Mouse (Mus musculus) R1 (cell line): ENCODE measurements at regions not wholly inside any gene's neighbourhood (a gene's known extent, or its start where the extent isn't known, plus 50 kb on each side); places are given as distances from the start of the nearest gene placed in this dataset.

Experiments used
- DNase-seq: peaks from one replicate; pipeline ENCODE4 v3.0.0-alpha.2; 2018; ENCODE audit warnings: low read depth, low spot score

DNA sequence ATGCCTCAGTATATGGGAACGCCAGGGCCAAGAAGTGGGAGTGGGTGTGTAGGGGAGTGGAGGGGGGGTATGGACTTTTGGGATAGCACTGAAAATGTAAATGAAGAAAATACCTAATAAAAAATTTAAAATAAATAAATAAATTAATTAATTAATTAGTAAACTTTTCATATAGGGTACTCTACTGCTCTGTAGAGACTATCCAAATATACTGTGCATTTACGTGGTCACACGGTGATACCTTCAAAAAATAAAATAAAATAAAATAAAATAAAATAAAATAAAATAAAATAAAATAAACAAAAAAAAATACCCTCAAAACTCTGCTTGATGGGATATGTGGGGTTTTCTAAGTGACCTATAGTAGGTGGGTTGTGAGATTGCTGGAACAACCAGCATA, 479.2 kb upstream of the Atp2b1 start:
- no peak for DNase-seq

DNA sequence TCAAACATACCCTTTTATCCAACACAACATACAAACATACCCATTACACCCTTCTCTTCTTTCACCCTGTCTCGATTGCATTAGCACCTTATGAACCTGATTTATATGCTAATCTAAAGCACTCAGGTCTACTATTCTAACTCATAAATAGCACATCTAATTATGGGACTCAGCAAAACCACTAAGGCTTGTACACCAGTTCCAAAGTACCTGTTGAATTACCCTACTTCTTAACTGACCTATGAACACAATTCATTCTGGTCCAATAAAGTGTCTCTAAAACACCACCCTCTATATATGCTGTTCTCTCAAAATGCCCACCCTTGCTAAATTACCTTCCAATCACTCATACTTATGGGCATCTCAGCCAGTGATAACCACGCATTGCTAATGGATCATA, 452.7 kb upstream of the Atp2b1 start:
- no peak for DNase-seq

DNA sequence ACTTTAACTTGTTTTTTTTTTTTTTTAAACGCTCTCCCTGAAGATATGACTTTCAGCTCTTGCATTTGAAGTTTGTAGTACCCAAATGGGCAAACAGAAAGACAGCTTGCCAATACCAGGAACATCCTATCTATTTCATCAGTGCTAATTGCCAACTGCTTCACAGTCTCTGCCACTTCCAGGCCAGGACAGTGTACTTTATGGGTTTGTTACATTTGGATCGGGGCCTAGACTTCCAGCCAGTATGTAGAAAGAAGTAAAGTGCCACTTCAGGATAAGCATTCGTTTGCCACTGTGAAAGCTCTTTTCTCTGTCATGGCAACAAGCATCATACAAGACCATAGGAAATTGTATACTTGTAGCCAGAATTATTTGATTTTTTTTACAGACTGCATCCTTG, 439.6 kb upstream of the Atp2b1 start:
- DNase-seq = no peak

DNA sequence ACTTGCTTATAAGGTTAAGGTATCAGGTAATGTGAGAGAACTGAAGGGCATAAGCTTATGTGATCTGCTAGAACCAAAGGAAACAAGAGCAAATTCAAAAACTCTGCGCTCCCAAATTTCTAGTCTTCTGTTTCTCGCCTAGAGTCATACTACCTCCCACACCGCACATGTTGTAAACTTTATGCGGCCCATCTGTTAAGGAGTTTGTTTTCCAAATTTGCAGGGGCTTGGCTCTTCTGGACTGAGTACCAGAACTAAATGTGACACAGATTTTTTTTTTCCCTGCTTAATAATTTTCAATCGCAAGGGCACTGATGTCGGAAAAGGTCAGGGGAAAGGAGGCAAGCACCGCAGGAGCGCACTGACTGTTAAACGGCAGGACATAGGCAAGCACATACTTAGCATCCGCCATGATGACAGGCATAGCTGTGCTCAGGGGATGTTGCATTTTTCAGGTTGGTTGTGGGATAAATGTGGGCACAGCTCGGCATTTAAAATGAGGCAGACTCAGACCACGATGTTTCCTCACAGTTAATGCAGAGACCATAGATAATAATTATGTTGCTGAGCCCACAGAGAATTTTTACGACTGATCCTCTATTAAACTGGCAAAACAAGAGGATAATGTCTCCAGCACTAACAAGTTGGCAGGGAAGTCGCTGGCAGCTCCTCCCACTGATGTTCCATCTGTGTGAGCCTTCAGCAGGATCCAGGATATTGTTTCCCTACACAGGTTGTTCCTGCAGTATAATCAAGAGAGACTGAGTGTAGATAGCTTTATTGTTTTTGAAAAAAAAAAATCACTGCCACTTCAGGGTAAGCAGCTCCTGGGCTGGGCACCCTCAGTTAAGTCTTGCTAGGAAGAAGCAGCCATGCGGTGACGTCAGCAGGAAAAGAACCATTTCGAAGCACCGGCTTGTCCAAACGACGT, 428.2 kb upstream of the Atp2b1 start:
- DNase-seq = no peak

DNA sequence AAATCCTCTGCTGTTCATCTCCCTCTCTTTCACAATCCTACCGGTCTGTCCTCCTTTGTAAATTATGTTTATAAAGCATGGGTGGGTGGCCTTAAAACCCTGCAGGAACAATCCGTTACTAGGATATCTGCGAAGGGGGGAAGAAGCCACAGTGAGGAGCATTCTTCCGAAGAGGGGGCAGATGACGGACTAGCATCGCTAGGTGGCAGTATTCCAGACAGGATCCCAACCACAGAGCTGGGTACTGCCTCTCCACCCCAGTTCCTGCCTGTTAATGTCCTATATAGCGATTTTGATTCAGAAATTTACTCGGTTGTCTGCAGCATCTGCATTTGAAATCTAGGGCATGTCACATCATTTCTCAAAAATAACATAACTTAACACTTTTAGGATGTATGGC, 419.9 kb upstream of the Atp2b1 start:
- peak; percentile 58 for DNase-seq

DNA sequence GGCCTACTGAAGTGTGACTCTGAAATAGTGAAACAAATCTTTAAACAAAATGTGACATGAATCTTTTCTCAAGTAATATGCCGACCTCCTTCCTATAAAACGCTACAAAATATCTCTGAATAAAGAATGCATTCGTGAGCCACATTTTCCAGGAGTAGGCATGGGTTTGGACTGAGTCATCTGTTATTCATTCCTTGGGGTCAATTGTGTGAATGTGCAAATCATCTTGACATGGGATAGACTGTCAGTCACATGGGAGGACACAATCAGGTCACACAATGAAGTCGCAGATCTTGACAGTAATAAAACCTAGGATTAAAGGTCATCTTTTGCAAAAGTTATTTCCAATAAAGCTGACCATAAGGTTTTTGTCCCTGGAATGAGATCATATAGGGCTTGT, 418.0 kb upstream of the Atp2b1 start:
- no peak for DNase-seq

DNA sequence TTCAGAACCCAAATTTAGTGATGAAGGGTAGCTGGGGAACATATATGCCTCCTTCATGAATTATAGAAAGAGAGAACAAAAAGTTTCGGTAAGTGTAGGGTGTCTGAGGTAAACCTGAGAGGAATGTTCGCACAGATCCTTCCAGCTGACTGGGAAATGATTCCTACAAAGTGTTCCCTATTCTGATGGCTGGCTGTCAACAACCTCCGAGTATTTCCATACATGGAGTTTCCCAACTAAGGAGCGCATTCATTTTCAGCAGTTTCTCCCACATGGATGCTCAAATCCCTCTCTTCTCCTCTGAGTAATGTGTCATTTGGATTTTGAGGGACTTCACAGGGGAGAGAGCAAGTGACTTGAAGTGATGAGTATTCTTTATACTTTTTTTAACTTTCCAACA, 413.9 kb upstream of the Atp2b1 start:
- no peak for DNase-seq

DNA sequence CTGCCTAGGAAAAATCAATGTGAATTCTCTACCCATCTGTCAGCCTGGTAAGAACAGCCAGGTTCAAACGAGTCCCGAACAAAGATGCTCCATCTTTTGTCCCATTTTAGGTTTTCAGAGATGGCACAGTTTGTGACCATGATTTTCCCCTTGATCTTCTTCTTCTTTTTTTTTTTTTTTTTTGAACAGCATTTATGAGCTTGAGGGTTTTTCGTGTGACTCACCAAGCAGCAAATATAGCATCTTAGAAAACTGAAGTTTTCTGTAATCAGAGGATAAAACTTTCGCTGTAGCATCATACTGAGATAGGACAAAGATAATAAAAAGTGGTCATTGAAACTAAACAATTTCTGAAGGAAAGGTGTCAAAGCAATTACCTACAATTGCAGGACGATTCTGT, 412.6 kb upstream of the Atp2b1 start:
- DNase-seq = no peak

DNA sequence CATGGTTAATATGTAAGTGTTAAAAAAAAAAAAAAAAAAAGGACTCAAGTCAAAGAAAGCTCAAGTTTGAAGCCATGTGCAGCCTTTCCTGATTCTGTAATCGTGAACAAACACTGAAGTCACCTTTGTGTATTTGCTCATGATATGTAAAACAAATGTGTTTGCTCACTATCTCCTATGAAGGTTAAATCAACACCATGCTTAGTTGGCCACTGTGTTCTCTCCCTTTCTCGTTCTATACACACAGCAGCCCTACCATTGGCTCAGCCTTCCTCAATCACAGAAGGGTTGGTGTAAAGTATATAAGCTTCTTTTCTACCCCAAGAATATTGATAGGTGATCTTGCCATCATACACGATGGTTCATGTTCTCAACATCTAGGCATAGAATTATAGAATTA, 409.7 kb upstream of the Atp2b1 start:
- DNase-seq = no peak

DNA sequence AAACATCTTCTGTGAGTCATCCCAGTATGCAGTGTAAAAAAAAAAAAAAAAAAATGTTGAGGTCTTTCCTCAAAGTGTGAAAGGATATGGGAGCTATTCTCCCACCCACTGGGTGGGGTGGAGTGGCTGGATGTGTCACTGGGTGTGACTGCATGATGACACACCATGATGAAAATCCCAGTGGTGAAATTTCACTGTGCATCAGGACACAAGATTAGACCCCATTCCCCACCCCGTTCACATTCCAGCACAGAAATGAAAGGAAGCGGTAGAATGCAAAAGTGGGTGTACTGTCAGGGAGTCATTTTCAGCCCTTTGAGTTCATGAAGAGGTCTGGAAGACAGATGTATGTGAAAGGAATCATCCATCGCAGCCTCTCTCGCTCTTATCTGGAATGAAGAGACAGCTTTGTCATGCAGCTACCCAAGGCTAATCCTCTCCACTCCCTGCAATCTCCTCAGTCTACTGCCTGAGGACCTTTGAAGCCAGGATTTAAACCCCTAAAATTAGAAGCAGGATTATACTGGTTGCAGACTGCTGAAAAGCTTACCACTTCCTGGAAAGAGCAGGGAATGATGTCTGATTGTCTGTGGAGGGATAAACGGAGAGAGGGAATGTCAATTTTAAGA, 405.6 kb upstream of the Atp2b1 start:
- DNase-seq = peak; percentile 60

DNA sequence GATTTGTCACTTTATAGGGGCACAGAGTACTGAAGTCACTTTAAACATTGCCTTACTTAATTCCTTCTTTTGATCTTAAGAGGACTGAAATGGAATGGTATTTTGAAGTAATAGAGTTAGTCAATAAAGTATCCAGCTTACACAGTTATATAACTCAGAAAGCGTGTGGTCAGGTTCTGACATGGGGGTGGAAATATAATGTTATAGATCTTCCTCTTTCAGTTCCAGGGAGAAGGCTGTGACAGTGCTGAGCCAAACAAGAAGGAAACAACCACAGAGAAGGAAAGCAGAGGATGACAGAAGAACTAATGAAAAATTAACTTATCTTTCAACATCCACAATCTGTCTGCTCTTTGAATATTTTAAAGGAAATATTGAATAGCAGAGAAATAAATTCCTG, 399.4 kb upstream of the Atp2b1 start:
- DNase-seq = no peak

DNA sequence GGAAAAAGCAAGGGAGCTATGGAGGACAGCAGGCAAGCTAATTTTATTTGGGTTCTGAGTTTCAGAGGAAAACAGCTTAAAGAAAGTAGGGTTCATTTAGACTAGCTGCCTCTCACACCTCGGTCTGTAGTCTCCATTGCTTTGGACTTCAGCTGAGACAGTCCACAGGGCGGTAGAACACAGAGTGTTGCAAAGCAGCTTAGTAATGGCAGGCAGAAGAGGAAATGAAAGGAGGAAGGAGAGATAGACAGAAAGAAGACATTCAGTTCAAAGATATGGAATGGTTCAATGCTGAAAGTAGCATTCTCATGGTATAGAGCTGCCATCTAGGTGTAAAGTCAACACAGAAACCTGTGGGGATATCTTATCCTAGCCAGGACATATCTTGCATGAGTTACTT, 396.6 kb upstream of the Atp2b1 start:
- no peak for DNase-seq

DNA sequence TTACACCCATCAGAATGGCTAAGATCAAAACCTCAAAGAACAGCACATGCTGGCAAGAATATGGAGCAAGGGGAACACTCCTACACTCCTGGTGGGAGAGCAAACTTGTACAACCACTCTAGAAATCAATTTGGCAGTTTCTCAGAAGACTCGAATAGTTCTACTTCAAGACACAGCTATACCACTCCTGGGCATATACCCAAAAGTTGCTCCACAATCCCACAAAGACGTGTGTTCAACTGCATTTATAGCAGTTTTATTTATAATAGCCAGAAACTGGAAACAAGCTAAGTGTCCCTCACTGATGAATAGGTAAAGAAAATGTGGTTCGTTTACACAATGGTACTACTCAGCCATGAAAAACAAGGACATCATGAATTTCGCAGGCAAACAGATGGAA, 384.6 kb upstream of the Atp2b1 start:
- no peak for DNase-seq

DNA sequence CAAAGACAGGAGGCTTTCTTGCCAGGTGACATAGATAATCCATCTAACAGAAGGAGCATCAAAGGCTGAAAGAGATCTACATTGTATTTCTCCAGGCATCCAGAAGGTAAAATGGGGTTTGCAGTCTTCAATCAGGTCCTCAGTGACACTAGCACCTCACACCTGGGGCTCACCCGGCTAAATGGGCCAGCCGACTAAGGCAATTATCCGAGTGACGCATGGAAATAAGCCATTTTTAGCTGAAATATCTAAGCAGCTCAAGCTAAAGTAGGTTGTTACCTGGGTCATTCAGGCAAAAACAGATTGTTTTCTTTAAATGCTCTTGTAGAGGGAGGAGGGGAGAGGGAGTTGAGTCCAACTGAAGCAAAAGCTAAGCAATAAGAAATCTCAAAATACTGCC, 382.8 kb upstream of the Atp2b1 start:
- DNase-seq = no peak

GRCm38 (mm10) chr10:98538706-98539105, 375.5 kb upstream of the Atp2b1 start:
- DNase-seq = no peak

GRCm38 (mm10) chr10:98541062-98541461, 373.1 kb upstream of the Atp2b1 start:
- DNase-seq = no peak

DNA sequence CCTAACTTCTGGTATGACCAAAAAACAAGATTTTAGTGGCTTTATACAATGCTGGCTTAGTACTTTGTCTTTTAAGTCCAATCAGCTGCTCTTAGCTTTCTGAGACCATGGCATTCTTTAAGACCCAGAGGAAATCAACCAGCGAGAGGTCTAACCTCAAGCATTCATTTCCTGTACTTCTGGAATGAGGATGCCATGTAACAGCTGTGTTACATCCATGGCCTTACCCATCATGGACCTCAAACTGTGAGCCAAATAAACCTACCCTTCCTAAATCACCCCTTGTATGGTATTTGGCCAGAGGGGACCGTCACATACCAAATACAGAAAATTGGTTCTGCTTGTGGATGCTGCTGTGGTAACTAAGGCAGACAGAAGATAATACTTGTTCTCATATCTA, 372.1 kb upstream of the Atp2b1 start:
- no peak for DNase-seq

DNA sequence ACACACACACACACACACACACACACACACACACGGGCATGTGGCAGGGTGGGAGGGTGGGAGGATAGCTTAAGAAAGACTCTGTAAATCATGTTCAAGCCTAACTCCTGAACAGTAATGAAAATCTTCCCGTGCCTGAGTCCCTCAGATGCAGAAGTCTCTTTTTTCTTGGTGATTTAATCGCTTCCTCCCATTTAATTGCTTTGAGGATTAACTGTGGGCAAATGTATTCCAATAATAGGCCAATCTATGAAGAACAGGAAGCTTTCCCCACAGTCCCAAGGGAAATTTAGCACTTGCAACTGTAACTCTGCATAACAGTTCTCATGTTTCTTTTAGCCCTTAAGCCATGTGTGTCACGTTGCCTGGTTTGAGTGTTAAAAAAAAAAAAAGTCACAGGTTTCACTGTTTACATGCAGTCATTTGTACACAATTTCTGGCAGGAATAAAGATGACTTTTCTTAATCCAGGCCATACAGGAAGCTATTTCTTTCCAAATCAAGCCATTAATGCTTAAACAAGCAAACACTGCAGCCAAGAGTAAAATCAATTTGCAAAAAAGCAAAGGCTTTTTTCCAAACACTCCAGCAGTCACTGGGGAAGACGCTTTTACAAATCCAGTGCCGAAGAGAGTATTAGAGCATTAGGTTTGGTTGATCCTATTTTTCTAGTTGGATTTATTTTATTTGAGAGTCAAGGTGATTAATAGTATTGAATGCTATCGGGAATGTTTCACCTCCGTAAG, 370.8 kb upstream of the Atp2b1 start:
- no peak for DNase-seq

DNA sequence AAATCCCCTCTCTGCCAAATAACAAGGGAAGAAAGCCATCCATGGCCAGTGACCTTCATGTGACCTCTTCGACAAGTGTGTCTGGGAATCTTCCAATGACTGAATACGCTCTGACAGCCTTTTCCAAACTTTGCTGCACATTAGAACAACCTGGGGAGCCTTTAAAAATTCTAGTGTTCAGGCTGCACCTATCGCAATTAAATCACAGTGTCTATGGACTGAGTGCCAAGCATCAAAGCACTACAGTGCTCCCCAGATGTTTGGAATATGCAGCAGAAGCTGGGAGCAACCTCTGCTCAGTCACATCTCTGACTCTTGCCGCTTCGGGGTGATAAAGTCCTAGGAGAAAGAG, 370.2 kb upstream of the Atp2b1 start:
- no peak for DNase-seq

GRCm38 (mm10) chr10:98554575-98554974, 359.6 kb upstream of the Atp2b1 start:
- no peak for DNase-seq

- no peak for DNase-seq
These were observed 356.6 kb upstream of the Atp2b1 start for GRCm38 (mm10) chr10:98557470-98558060.

GRCm38 (mm10) chr10:98558560-98558959, 355.6 kb upstream of the Atp2b1 start:
- no peak for DNase-seq
